Mouse (Mus musculus): ENCODE results near the gene Bcor.

DNA sequence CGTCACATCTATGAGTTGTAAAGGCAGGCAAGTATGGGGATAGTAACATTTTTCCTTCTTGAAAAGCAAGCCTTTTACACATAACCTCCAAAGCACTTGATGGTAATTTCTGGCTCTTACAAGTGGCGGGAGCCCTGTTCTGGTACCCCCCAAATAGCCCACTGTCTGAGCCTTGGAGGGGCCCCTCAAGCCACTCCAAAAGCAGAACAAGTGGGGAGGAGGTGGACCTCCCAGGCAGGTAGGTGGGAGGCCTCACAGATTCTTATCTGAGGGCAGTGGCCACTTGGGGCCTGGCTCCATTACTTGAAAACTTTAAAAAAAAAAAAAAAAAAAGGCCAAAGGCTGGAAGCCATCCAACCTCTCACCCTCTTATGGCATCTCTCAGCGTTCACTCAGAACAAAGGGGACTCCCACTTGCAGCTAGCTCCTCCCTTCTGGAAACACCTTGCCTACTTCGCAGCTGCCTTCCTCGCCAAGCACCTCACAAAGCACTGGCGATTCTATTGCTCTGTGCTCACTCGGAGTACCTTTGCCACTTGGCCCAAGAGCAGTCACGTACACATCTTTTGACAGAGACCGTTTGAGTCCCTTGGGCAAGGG is 106.7 kb downstream of the Bcor start:
- no peak for TF ChIP-seq CTCF (IDR thresholded peaks at IDR 0.05 in 2 of 3, conservative IDR thresholded peaks at IDR 0.05 in 1 of 3; ENCODE audit: control insufficient read depth in 1 of 3, insufficient read depth in 1 of 3, low read depth in 2 of 3, low read length in 3 of 3, poor library complexity in 1 of 3, severe bottlenecking in 1 of 3)
- no peak for TF ChIP-seq POLR2A (IDR thresholded peaks at IDR 0.05; ENCODE audit: control insufficient read depth in 1 of 2, insufficient read depth in 1 of 2, low read depth in 1 of 2, low read length in 2 of 2, poor library complexity in 1 of 2)
- TF ChIP-seq TAL1 (IDR thresholded peaks at IDR 0.05; ENCODE audit: low read length), result no peak
- no peak for TF ChIP-seq USF1 (IDR thresholded peaks at IDR 0.05; ENCODE audit: low read depth, low read length)
- TF ChIP-seq ZMIZ1 (IDR thresholded peaks at IDR 0.05; ENCODE audit: low read depth, low read length), result no peak
- no peak for TF ChIP-seq UBTF (IDR thresholded peaks at IDR 0.05; ENCODE audit: borderline replicate concordance, insufficient read depth, low read depth, low read length)
